Mouse (Mus musculus) hindbrain, embryonic 16.5 days (tissue): ENCODE results near the gene Srrd. TPM values are rescaled to one million over a fixed set of nuclear protein-coding genes. Genes with fewer than 3 reads are reported as not detected.
A peak's percentile ranks its signal among the peaks of the same experiment; 100 is the strongest.

Source experiments
- ATAC-seq: fragments of 200-750 bp; cut with Nextera tagmentation; 2 replicates; pipeline ENCODE4 v1.8.0; 2017; ENCODE audit warnings: moderate TSS enrichment, moderate library complexity
- H3K27ac ChIP-seq: fragments of 300-500 bp; sonication (generic); 2 replicates; pipeline ENCODE4 v1.5.1; 2014; ENCODE audit warnings: low read depth, mild to moderate bottlenecking, control low read depth, low read length, moderate library complexity
- H3K27me3 ChIP-seq: fragments of 300-500 bp; sonication (generic); replicated peaks from 2 replicates; pipeline ENCODE4 v1.6.1; 2014; ENCODE audit warnings: low read length; ENCODE audit not compliant: control insufficient read depth, insufficient read depth
- H3K36me3 ChIP-seq: fragments of 300-500 bp; sonication (generic); 2 replicates; pipeline ENCODE4 v1.6.1; 2014; ENCODE audit warnings: mild to moderate bottlenecking, low read length, moderate library complexity, mixed read lengths; ENCODE audit not compliant: control insufficient read depth, insufficient read depth
- H3K4me1 ChIP-seq: fragments of 300-500 bp; sonication (generic); 2 replicates; pipeline ENCODE4 v1.6.1; 2014; ENCODE audit warnings: low read depth, low read length; ENCODE audit not compliant: control insufficient read depth, insufficient read depth
- H3K4me2 ChIP-seq: fragments of 300-500 bp; sonication (generic); 2 replicates; pipeline ENCODE4 v1.6.1; 2014; ENCODE audit warnings: mild to moderate bottlenecking, low read length, control low read depth, moderate library complexity
- H3K4me3 ChIP-seq: fragments of 300-500 bp; sonication (generic); 2 replicates; pipeline ENCODE4 v1.5.1; 2014; ENCODE audit warnings: mild to moderate bottlenecking, low read length, control low read depth, moderate library complexity
- H3K9ac ChIP-seq: fragments of 300-500 bp; sonication (generic); 2 replicates; pipeline ENCODE4 v1.6.1; 2014; ENCODE audit warnings: low read depth, mild to moderate bottlenecking, control low read depth, low read length, moderate library complexity
- H3K9me3 ChIP-seq: fragments of 300-500 bp; sonication (generic); 2 replicates; pipeline ENCODE4 v1.6.1; 2014; ENCODE audit warnings: mild to moderate bottlenecking, low read length, moderate library complexity; ENCODE audit not compliant: control insufficient read depth
- WGBS: fragments of 180-500 bp; shearing (Covaris S2); extraction: QIAGEN DNeasy Blood & Tissue Kit; methylation state at CpG from one replicate; pipeline ENCODE4 v1.1.7; 2014; 5-methylcytosine and 5-hydroxymethylcytosine counted together
- polyA plus RNA-seq: library from polyadenylated mRNA; unstranded; fragments of >200 nt; fragmentation: Nextera tagmentation; extraction: Ambion mirVana; gene quantifications from 2 replicates; pipeline ENCODE4 v1.2.1, GENCODE M21; 2015

Gene Srrd
- polyA plus RNA-seq, 1 experiment from 2014 or later, result 60.8 TPM

DNA sequence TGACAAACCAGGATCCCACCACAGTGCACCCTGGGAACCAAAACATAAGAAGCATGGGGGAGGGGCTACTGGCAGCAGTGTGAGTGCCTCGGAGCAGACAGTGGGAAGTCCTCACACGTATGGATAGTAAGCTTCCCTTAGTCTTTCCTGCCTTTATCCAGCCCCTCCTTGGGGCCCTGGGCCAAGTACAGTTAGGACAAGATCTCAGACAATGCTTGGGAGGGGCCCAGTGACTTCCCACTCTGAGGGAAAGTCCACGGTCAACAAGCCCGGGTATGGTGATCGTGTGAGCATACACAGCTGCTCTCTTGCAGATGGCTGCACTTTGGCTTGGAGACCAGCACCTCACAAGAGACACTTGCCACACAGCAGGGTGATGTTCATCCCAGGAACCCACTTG lies 25.5 kb downstream of the Srrd start:
- 0 out of 2 replicates have a peak, but pooled peaks cover 2% of the 10 kb centered on the region for H3K36me3 ChIP-seq
- H3K9ac ChIP-seq, result no peak overlapping the region
- ATAC-seq, result no peak
- no peak overlapping the region for H3K27ac ChIP-seq
- no peaks in the 10 kb centered on the region for H3K27me3 ChIP-seq
- no peak overlapping the region for H3K4me2 ChIP-seq
- WGBS, result 42% methylated on average over 5 of the region's 5 CpGs
- no peaks in the 10 kb centered on the region for H3K9me3 ChIP-seq
- H3K4me1 ChIP-seq, result no peaks in the 10 kb centered on the region
- H3K4me3 ChIP-seq, result no peak overlapping the region

DNA sequence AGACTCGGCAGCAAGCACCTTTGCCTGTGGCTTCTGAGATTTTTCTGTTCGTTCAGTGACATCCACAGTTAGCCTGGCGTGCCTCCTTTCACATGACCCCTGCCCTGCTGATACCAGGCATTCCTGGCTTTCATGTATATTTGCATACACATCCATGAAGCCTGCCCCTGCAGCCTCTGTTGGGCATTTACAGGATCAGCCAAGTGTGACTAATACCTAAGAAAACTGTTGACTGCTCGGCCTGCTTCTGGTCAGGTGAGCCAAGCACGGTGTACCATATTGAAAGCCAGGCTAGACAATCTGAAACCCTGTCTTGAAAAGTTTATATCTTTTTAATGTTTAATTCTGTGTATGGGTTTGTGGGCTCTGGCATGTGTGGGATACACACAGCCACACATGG lies 26.4 kb downstream of the Srrd start:
- H3K4me3 ChIP-seq, result no peak overlapping the region
- no peak overlapping the region for H3K9ac ChIP-seq
- no peaks in the 10 kb centered on the region for H3K9me3 ChIP-seq
- no peak overlapping the region for H3K27ac ChIP-seq
- H3K36me3 ChIP-seq, result 0 out of 2 replicates have a peak, but pooled peaks cover 2% of the 10 kb centered on the region
- no peak overlapping the region for H3K4me2 ChIP-seq
- H3K27me3 ChIP-seq, result no peaks in the 10 kb centered on the region
- WGBS, result 69% methylated on average over 5 of the region's 5 CpGs
- no peak for ATAC-seq
- no peaks in the 10 kb centered on the region for H3K4me1 ChIP-seq

DNA sequence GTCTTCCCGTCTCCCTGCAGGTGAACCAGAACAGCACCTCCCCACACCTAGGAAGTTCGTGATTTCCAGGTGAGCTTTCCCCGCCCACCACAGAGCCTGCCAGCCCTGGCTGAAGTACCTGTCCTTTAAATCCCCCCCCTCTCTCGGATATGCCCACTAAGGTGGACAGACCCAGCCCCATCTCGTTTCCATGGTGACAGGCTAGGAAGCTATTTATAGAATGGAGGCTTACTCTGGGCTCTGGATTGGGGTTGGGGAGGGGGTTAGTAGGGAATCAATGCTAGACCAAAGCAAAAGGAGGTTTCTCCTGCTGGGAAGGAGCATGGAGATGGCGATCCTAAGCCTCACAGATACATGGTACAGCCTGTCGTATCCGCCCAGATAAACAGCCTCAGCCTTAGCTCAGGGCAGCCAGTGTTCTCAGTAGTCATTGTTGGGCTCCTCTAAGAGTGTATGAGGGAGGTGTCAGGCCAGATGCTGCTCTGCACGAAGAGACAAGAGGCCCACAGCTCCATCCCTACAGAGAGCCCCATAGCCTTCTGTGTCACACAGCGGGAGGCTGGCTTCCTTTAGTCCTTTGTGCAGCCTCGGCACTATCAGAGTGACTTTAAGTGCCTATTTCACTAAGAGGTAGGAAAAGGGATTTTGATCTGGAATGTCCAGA lies 29.5 kb downstream of the Srrd start:
- peaks cover 7% of the 10 kb centered on the region for H3K36me3 ChIP-seq
- no peak overlapping the region for H3K9ac ChIP-seq
- WGBS, result 56% methylated on average over 11 of the region's 11 CpGs
- no peaks in the 10 kb centered on the region for H3K4me1 ChIP-seq
- H3K27me3 ChIP-seq, result no peaks in the 10 kb centered on the region
- no peak overlapping the region for H3K4me3 ChIP-seq
- H3K4me2 ChIP-seq, result no peak overlapping the region
- no peak overlapping the region for H3K27ac ChIP-seq
- ATAC-seq, result peak; percentile 65; the same call in 1 of the 2 replicates
- no peaks in the 10 kb centered on the region for H3K9me3 ChIP-seq

DNA sequence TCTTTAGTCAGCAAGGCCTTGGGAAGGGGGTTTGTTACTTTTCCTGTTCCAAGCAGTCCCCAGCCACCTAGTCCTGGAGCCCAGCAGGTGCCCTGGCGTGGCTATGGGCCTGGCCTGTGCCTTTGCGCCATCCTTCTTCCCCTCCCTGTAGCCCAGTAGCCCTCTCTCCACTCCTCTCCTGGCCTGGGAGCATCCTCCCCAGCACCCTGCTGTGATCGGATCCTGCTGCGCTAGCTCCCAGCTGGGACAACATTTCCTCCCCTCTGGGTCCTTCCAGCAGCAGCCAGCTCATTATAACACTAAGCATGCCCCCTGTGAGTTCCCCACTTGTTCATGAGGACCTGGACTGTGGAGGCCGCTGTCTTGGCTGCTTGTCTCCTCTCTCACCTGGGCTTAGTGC lies 37.0 kb downstream of the Srrd start:
- Histone ChIP-seq H3K4me2 (no peak overlapping the region), H3K27ac (no peak overlapping the region), H3K4me3 (no peak overlapping the region), H3K36me3 (peaks cover 12% of the 10 kb centered on the region), H3K9me3 (no peaks in the 10 kb centered on the region), H3K4me1 (no peaks in the 10 kb centered on the region), H3K27me3 (no peaks in the 10 kb centered on the region), H3K9ac (peak overlapping the region; percentile 22; the same call in 1 of the 2 replicates)
- WGBS, result 67% methylated on average over 5 of the region's 5 CpGs
- ATAC-seq, result no peak

DNA sequence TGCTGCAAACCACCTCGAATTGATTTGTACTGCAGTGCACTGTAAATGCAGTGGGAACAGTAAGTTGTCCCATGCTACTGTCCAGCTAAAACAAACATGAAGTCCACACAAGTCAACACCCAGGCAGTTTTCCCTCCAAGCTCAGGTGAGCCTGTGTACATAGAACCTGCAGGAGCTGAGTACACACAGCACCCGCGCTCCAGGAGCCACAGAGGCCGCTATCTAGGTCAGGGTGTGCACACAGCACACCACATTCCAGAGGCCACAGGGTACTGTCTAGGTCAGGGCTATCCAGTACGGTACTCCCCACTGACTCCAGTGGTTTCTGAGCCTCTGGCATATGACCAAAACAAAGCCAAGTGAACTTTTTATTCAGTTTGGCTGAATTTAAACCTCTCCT lies 40.5 kb downstream of the Srrd start:
- 86% methylated on average over 5 of the region's 5 CpGs for WGBS
- H3K4me3 ChIP-seq, result no peak overlapping the region
- ATAC-seq, result no peak
- no peaks in the 10 kb centered on the region for H3K27me3 ChIP-seq
- H3K9me3 ChIP-seq, result no peaks in the 10 kb centered on the region
- no peaks in the 10 kb centered on the region; the same call in 1 of the 2 replicates for H3K36me3 ChIP-seq
- no peaks in the 10 kb centered on the region for H3K4me1 ChIP-seq
- H3K9ac ChIP-seq, result no peak overlapping the region
- H3K27ac ChIP-seq, result no peak overlapping the region
- H3K4me2 ChIP-seq, result no peak overlapping the region

DNA sequence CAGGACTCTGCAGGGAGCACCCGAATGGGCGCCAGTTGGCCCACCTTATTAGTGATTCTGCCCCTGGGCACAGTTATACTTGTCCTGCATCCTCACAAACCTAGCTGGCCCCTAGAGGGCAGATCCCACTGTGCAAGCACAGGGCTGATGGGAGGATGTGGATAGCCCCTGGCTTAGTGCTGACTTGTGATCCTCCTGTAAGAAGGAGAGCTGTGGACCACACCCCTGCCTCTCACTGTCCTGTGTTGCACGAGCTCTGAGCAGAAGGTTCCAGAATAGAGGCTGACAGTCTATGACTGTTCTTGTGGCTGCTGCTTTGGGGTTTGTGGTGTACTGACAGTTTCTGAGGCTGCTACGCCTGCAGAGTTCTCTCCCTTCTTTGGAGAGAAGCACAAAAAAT lies 41.1 kb downstream of the Srrd start:
- no peaks in the 10 kb centered on the region for H3K36me3 ChIP-seq
- no peak overlapping the region for H3K27ac ChIP-seq
- H3K9ac ChIP-seq, result no peak overlapping the region
- H3K27me3 ChIP-seq, result no peaks in the 10 kb centered on the region
- H3K4me1 ChIP-seq, result no peaks in the 10 kb centered on the region; the same call in 1 of the 2 replicates
- H3K4me3 ChIP-seq, result no peak overlapping the region
- whole genome bisulfite sequencing, result 83% methylated on average over 4 of the region's 4 CpGs
- H3K9me3 ChIP-seq, result no peaks in the 10 kb centered on the region
- ATAC-seq, result no peak
- no peak overlapping the region for H3K4me2 ChIP-seq

DNA sequence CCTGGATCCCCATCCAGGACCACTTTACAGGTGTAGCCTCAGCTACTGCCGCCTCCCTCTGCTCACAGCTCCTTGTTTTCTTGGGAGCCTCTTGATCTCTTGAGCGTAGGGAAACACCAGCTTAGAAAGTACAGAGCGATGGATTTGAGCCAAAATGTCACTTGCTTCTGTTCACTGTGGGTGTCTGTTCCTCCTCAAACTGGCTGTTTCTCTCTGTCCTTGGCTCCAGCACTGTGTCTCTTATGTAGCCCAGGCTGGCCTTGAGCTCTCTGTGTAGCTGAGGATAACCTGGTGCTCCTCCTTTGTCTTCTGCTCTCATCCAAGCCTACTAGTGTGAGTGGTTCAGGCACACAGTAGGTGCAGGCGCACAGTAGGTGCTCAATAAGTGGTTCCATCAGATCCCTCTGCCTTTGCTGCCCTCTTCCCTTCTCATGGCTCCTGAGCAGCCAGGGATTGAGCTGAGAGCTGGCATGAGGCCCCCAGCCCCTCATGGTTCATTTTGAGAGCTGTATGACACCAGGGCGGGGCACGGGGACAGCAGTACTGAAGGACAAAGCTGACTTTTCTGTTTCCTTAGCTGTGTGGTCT lies 42.0 kb downstream of the Srrd start:
- Histone ChIP-seq H3K4me1 (no peaks in the 10 kb centered on the region; the same call in 1 of the 2 replicates), H3K27ac (no peak overlapping the region), H3K9ac (no peak overlapping the region), H3K27me3 (no peaks in the 10 kb centered on the region), H3K4me3 (no peak overlapping the region), H3K36me3 (no peaks in the 10 kb centered on the region), H3K4me2 (no peak overlapping the region), H3K9me3 (no peaks in the 10 kb centered on the region)
- ATAC-seq, result no peak
- WGBS, result 92% methylated on average over 6 of the region's 6 CpGs

DNA sequence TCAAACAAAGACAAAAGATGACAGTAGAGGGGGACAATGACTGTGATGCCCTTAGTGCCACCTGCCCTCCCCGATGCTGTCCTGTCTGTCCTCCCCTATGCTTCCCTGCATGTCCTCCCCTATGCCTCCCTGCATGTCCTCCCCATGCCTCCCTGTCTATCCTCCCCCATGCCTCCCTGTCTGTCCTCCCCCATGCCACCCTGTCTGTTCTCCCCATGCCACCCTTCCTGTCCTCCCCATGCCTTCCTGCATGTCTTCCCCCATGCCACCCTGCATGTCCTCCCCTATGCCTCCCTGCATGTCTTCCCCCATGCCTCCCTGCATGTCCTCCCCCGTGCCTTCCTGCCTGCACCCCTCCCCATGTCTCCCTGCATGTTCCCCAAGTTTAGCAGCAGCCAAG lies 42.7 kb downstream of the Srrd start:
- H3K4me1 ChIP-seq, result no peaks in the 10 kb centered on the region; the same call in 1 of the 2 replicates
- H3K4me3 ChIP-seq, result no peak overlapping the region
- no peaks in the 10 kb centered on the region for H3K27me3 ChIP-seq
- H3K9ac ChIP-seq, result no peak overlapping the region
- no peaks in the 10 kb centered on the region for H3K9me3 ChIP-seq
- no peak overlapping the region for H3K27ac ChIP-seq
- no peak overlapping the region for H3K4me2 ChIP-seq
- WGBS, result 81% methylated on average over 2 of the region's 2 CpGs
- H3K36me3 ChIP-seq, result no peaks in the 10 kb centered on the region
- ATAC-seq, result no peak

DNA sequence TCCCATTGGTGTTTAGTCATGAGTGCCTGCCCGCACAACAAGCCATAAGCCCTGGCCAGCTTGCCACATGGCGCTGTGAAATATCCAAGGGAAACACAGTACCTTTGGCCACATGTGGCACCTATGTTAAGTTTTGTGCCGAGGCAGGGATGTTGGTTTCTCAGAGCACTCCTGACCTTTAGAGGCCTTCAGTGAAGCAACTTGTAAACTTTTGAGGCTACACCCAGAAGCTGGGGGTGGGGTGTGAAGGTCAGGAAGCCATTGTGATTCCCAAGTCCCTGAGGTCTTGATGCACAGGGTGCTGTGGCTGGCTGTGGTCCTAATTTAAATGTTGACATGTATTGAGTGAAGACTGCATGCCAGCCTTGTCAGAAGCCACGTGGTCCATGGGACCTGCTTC lies 43.4 kb downstream of the Srrd start:
- Histone ChIP-seq H3K4me2 (no peak overlapping the region), H3K4me3 (no peak overlapping the region), H3K4me1 (no peaks in the 10 kb centered on the region; the same call in 1 of the 2 replicates), H3K27me3 (no peaks in the 10 kb centered on the region), H3K9me3 (no peaks in the 10 kb centered on the region), H3K36me3 (no peaks in the 10 kb centered on the region), H3K9ac (no peak overlapping the region), H3K27ac (no peak overlapping the region)
- WGBS, result 80% methylated on average over 4 of the region's 4 CpGs
- ATAC-seq, result no peak
